Mouse (Mus musculus) embryonic fibroblast, embryonic 13.5 days (primary cell): Measurements from ENCODE around the gene Ano2.

Source experiments
- CTCF ChIP-seq: IDR thresholded peaks from 2 replicates; pipeline ENCODE4 v1.5.1; 2011; ENCODE audit warnings: mild to moderate bottlenecking, control low read depth, low read length, moderate library complexity, borderline replicate concordance; ENCODE audit not compliant: insufficient read depth
- POLR2A ChIP-seq: IDR thresholded peaks from 2 replicates; pipeline ENCODE4 v1.6.1; 2011; ENCODE audit warnings: low read depth, mild to moderate bottlenecking, control low read depth, low read length, moderate library complexity

DNA sequence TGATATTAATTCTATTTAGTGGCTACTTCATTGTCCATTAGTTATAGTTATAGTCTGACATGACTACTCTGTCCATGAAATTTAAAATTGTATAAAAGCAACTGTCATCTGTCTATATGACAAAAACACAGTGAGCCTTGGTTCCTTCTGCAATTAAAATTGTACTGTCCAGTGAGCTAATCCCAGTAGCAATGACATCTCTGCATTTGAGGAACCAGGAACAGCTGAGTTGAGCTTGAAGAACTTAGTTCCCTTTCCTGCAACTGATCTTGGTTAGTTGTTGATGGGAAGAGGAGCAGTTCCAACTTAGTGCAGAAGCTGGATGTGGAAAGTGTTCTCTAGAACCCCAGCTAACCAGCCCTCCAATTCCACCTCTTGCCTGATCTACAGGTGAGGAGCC, 4.8 kb upstream of the Ano2 start:
- no peak for TF ChIP-seq POLR2A
- no peak for TF ChIP-seq CTCF
